Mouse (Mus musculus): Measurements from ENCODE around the gene Ifitm7.
"Not testable (repeated sequence)": the region's sequence is repeated elsewhere in the genome, so short reads cannot be mapped to it uniquely, and the experiment has no call there.

The Ifitm7 gene

GRCm38 (mm10) chr16:13977026-13977425 lies 9.7 kb downstream of the Ifitm7 start:
- DNase-seq (ENCODE audit: low spot score), result not testable (repeated sequence)

GRCm38 (mm10) chr16:13976358-13976896 lies 10.3 kb downstream of the Ifitm7 start:
- DNase-seq (ENCODE audit: low spot score), result not testable (repeated sequence)

- no peak for DNase-seq (ENCODE audit: low spot score)
These were observed 14.6 kb downstream of the Ifitm7 start for GRCm38 (mm10) chr16:13972051-13972450.

GRCm38 (mm10) chr16:13969096-13969495 lies 17.6 kb downstream of the Ifitm7 start:
- no peak for DNase-seq (ENCODE audit: low spot score)

GRCm38 (mm10) chr16:13962053-13962452 lies 24.6 kb downstream of the Ifitm7 start:
- no peak for DNase-seq (ENCODE audit: low spot score)

GRCm38 (mm10) chr16:13951245-13951644 lies 35.4 kb downstream of the Ifitm7 start:
- DNase-seq (ENCODE audit: low spot score), result no peak

- no peak for DNase-seq (ENCODE audit: low spot score)
These were observed 40.4 kb downstream of the Ifitm7 start for GRCm38 (mm10) chr16:13946306-13946705.

GRCm38 (mm10) chr16:13945153-13945552 lies 41.5 kb downstream of the Ifitm7 start:
- DNase-seq (ENCODE audit: low spot score), result no peak

GRCm38 (mm10) chr16:13944752-13945151 lies 41.9 kb downstream of the Ifitm7 start:
- no peak for DNase-seq (ENCODE audit: low spot score)

- no peak for DNase-seq (ENCODE audit: low spot score)
These were observed 42.5 kb downstream of the Ifitm7 start for GRCm38 (mm10) chr16:13944178-13944577.

- DNase-seq (ENCODE audit: low spot score), result no peak
These were observed 45.8 kb downstream of the Ifitm7 start for GRCm38 (mm10) chr16:13940847-13941395.

- peak; percentile 75 for DNase-seq (ENCODE audit: low spot score)
These were observed 46.4 kb downstream of the Ifitm7 start for GRCm38 (mm10) chr16:13940139-13940846.

Measured in embryo, embryonic 10.5 days (tissue).